Mouse (Mus musculus) left cerebral cortex, postnatal 36 days (tissue): ENCODE data around the gene Arhgap17. TPM values are rescaled to one million over a fixed set of nuclear protein-coding genes. Genes with fewer than 3 reads are reported as not detected.

Experiments
- DNase-seq, 2 experiments: peaks; one replicate each; pipeline ENCODE4 v3.0.0; 2021 to 2022; ENCODE audit warnings: low spot score in 2 of 2, mixed read lengths in 1 of 2
- intact Hi-C: fragments of 180-260 bp; cut with DNase I; formaldehyde crosslinking; loops from one replicate; pipeline ENCODE4 v1.15.1; 2025
- total RNA-seq, 2 experiments: library from RNA; stranded (reverse); gene quantifications; 2 replicates each; pipeline ENCODE4 v1.2.3; 2021

Gene Arhgap17
- total RNA-seq, 2 experiments from 2014 or later: 11.6 to 18.0 TPM

GRCm38 (mm10) chr7:123235449-123235848 lies 134.3 kb downstream of the Arhgap17 start:
- DNase-seq: no peak
- intact Hi-C loops: no loop called here

Other genes with a start within 250 kb of the Arhgap17 start
- gene Tnrc6a, start 246.0 kb downstream of the Arhgap17 start, total RNA-seq: 10 to 100 TPM; 43.5 to 59.0 TPM
- 1 to 10 TPM in 1 of 2 experiments, under 1 TPM in 1; 0.82 to 1.1 TPM for gene Slc5a11, start 155.1 kb downstream of the Arhgap17 start, total RNA-seq
- gene Lcmt1, start 131 bp downstream of the Arhgap17 start, total RNA-seq: 10 to 100 TPM; 79.2 to 89.2 TPM
- not detected for gene Aqp8, start 92.4 kb upstream of the Arhgap17 start, total RNA-seq
- gene Zkscan2, start 130.5 kb upstream of the Arhgap17 start, total RNA-seq: 10 to 100 TPM; 16.4 to 24.7 TPM